8 mouse cellular contexts compared by ENCODE assay signal in genomic region chr7:100845412-100845811, GRCm38 (mm10). TPM values are rescaled to one million over a fixed set of nuclear protein-coding genes. Genes with fewer than 3 reads are reported as not detected.
DNase-seq lines count a peak whose midpoint lies in the region; ATAC-seq and TF ChIP-seq lines count a peak whose summit lies in the region.

No protein-coding gene starts in this region.

- TF ChIP-seq CTCF in bone marrow, adult 2 months (IDR thresholded peaks at IDR 0.05; ENCODE audit: control insufficient read depth, insufficient read depth, low read length) = peak; percentile 5; the same call in 1 of the 2 replicates

- DNase-seq in gastrocnemius, postnatal 25 days = peak; percentile 61
- no peak for DNase-seq in gastrocnemius, adult 18-20 months (ENCODE audit: low spot score)
- peak; percentile 55 to 87 for DNase-seq in left cerebral cortex, postnatal 14 days (ENCODE audit: low spot score in 2 of 2)
- DNase-seq in Muller cell, postnatal 12 days (ENCODE audit: inconsistent ontology term) = no peak
- DNase-seq in cerebellum, adult 11 months = no peak

- no peaks in the 10 kb centered on the region for H3K27me3 ChIP-seq in heart, embryonic 16.5 days (ENCODE audit: control insufficient read depth, insufficient read depth, low read length)

- no peak overlapping the region for H3K9ac ChIP-seq in heart, embryonic 16.5 days (ENCODE audit: low read length)

- no peaks in the 10 kb centered on the region for H3K9me3 ChIP-seq in heart, embryonic 16.5 days (replicated peaks; ENCODE audit: control insufficient read depth, low read length)

- H3K36me3 ChIP-seq in heart, embryonic 16.5 days (ENCODE audit: control insufficient read depth, insufficient read depth) = no peaks in the 10 kb centered on the region

- H3K4me1 ChIP-seq in bone marrow, adult 2 months (ENCODE audit: control insufficient read depth, insufficient read depth, low read length) = peaks cover 10% of the 10 kb centered on the region; the same call in 1 of the 2 replicates
- peaks cover 18% of the 10 kb centered on the region for H3K4me1 ChIP-seq in heart, embryonic 16.5 days (ENCODE audit: control insufficient read depth, insufficient read depth, low read length)

- ATAC-seq in heart, embryonic 16.5 days (replicated peaks; ENCODE audit: extremely low read depth, insufficient read depth, low FRiP score) = peak; percentile 62
- peak; percentile 75 for ATAC-seq in megakaryocyte progenitor cell, adult 5-6 weeks (replicated peaks; ENCODE audit: poor library complexity)

- peak overlapping the region; percentile 90 for H3K27ac ChIP-seq in bone marrow, adult 2 months (ENCODE audit: control insufficient read depth, insufficient read depth, low read depth, low read length, poor library complexity)
- peak overlapping the region; percentile 64 for H3K27ac ChIP-seq in heart, embryonic 16.5 days (ENCODE audit: low read length)

- WGBS in bone marrow, adult 2 months = 0% methylated on average over 1 of the region's 1 CpGs
- 34% methylated on average over 1 of the region's 1 CpGs for WGBS in heart, embryonic 16.5 days

- no peak overlapping the region for H3K4me2 ChIP-seq in heart, embryonic 16.5 days (ENCODE audit: low read depth, low read length)

- intact Hi-C loops in left cerebral cortex, postnatal 14 days (cut with DNase I) = no loop called here

- no peak overlapping the region for H3K4me3 ChIP-seq in bone marrow, adult 2 months (replicated peaks; ENCODE audit: control insufficient read depth, low read depth, low read length)
- no peak overlapping the region for H3K4me3 ChIP-seq in heart, embryonic 16.5 days (ENCODE audit: low read length)

- TF ChIP-seq POLR2A in bone marrow, adult 2 months (IDR thresholded peaks at IDR 0.05; ENCODE audit: borderline replicate concordance, control insufficient read depth, low read depth, low read length) = no peak

RNA-seq across cellular contexts. Expression of gene Relt, which starts 17.8 kb away (rescaled TPM):
- total RNA-seq in gastrocnemius, postnatal 25 days (2021) = 10 to 100 TPM; 11.3 to 13.4 TPM
- total RNA-seq in gastrocnemius, adult 18-20 months (2021) = 10 to 100 TPM; 15.5 to 23.8 TPM
- 22.5 and 46.1 TPM in 2 replicates for polyA plus RNA-seq in bone marrow, adult 2 months (2011; ENCODE audit: insufficient read depth, insufficient read length, low replicate concordance, missing spikeins)
- 4.7 and 5.0 TPM in 2 replicates for polyA plus RNA-seq in heart, embryonic 16.5 days (2015; fragmentation: Nextera tagmentation; extraction: Ambion mirVana)
- 10 to 100 TPM in 1 of 2 experiments, 1 to 10 TPM in 1; 9.7 to 10.6 TPM for total RNA-seq in left cerebral cortex, postnatal 14 days (2021)
- total RNA-seq in megakaryocyte progenitor cell, adult 5-6 weeks (2015) = 8.2 and 9.0 TPM in 2 replicates
- 6.3 and 13.1 TPM in 2 replicates for total RNA-seq in megakaryocyte progenitor cell, adult 5-6 weeks (2017)

Comparison
In these comparisons a context has a peak if more than half of its experiments do, and no peak if none do; other contexts are left out.
1. DNase-seq: peak in gastrocnemius, postnatal 25 days (single experiment) and left cerebral cortex, postnatal 14 days (2 of 2); none in gastrocnemius, adult 18-20 months (single experiment), Muller cell, postnatal 12 days (single experiment) and cerebellum, adult 11 months (single experiment).